Mouse (Mus musculus) cortical plate, adult 2 months (tissue): ENCODE measurements around the gene Hoxd4. TPM values are rescaled to one million over a fixed set of nuclear protein-coding genes. Genes with fewer than 3 reads are reported as not detected.

Experiments used
- H3K27ac ChIP-seq: fragments of 200-500 bp; 2 replicates; pipeline ENCODE4 v1.5.1; 2012; ENCODE audit warnings: low read length, control low read depth, inconsistent platforms; ENCODE audit not compliant: insufficient read depth
- H3K4me1 ChIP-seq: fragments of 200-500 bp; 2 replicates; pipeline ENCODE4 v1.6.1; 2011; ENCODE audit warnings: low read length; ENCODE audit not compliant: control insufficient read depth, insufficient read depth
- H3K4me3 ChIP-seq: fragments of 200-500 bp; 2 replicates; pipeline ENCODE4 v1.5.1; 2011; ENCODE audit warnings: mild to moderate bottlenecking, low read length, control low read depth; ENCODE audit not compliant: insufficient read depth
- CTCF ChIP-seq: fragments of 200-500 bp; IDR thresholded peaks from 2 replicates; pipeline ENCODE4 v1.5.1; 2011; ENCODE audit warnings: mild to moderate bottlenecking, control low read depth, low read length; ENCODE audit not compliant: insufficient read depth; ENCODE audit errors: extremely low read depth
- POLR2A ChIP-seq: fragments of 200-500 bp; IDR thresholded peaks from 2 replicates; pipeline ENCODE4 v1.6.1; 2011; ENCODE audit warnings: mild to moderate bottlenecking, low read length, control low read depth; ENCODE audit not compliant: insufficient read depth; ENCODE audit errors: extremely low read depth
- polyA plus RNA-seq: library from polyadenylated mRNA; depleted of rRNA; stranded (reverse); fragments of >200 nt; gene quantifications from 2 replicates; pipeline ENCODE4 v1.2.3, GENCODE M21; 2012; rRNA removed

Hoxd4 gene
- polyA plus RNA-seq = not detected in 2 replicates

DNA sequence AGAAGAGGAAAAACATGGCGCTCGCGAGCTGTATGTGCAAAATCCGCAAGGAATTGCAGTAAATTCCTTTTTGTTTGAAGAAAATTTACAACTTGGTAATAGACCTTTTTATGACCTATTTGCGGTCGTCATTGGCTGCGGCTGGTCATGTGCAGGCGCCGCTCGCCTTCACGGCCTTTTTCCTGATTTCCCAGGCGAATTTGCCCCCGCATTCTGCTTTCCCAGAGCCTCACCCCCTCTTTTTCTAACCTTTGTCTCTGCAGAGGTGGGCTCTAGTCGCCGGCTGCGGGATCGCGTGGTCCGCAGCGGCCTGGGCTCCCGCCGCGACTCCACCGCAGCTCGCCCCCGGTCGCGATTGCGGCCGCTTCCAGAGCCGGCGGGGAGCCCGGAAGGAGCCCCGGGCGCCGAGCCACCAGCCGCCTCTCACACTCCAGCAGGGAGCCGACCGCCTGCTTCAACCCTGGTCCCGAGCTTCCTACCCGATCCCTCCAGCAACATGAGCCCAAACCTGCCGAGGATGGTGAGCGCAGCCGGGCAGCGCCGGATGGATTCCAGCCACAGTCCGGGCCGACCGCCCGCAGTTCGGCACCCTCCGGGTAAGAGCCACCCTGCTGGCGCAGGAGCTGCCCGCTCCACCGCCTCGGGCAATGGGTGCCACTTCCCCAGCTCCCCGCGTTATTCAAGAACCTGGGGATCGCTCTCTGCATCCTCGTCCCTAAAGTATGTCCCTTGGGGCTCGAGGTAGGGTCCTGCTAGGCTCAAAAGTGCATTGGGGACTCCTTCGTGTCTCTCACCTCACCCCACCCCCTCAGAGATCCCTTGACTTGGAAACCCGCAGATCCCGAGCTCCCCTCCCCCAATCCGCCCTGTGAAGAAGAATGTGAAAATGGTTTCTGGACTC, at the start of gene Hoxd4, which contains the start of gene Hoxd3:
Gene Hoxd4 (plus strand): TSS at position 209 of the 901 bp plus-strand sequence.
Gene Hoxd3 (plus strand): TSS at position 207 of the 901 bp plus-strand sequence.
- Histone ChIP-seq H3K4me3 (no peak within 1 kb of the TSS), H3K4me1 (no peaks in the 10 kb centered on the region), H3K27ac (no peak within 1 kb of the TSS)
- TF ChIP-seq POLR2A (no peak), CTCF (no peak)

DNA sequence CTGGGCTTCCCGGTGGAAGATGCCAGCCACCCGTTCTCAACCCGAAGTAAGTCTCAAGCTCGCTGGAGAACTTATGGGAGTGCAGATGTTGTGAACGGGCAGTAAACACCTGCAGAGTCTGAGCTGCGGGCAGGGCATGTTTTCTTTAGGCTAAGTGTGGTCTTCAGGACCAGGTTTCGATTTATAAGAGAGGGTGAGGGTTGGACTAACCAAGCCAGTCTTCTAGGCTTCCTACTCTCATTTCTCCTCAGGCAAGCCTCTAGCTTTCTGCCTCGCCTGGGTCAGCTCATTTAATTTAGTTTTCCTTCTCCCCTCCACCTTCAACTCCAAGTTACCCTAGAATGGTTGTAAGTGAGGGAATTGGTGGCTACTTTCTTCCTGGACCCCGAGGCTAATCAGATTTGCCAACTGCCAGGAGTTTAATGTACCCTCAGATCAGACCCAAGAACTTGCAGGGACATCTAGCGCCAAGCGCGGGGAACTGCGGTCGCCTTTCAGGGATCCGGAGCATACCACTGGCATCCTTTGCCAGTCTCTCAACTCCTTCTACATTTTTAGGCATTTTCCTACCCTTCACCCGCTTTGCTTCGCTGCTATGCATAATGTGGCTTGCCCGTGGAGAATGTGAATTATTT, 48.3 kb upstream of the Hoxd4 start:
- no peak overlapping the region for H3K27ac ChIP-seq
- no peak overlapping the region for H3K4me3 ChIP-seq
- H3K4me1 ChIP-seq = no peaks in the 10 kb centered on the region
- no peak for TF ChIP-seq POLR2A
- TF ChIP-seq CTCF = peak; percentile 71

DNA sequence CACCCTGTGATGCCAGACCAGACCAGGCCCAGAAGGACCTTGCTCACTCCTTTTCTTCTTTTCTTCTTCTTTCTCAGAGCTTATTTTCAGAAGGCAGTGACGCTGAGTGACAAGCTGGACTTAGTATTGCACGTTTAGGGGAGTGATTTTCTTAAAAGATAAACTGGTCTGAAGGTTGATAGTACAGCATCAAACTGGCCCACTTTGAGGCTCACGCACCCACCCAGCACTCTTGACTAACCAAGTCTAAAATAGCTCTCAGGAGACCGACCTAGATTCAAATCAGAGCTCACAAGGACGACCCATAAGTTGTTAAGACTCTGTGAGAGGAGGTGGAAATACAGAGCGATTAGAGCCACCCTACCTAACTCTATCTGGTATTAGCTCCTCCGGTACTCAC, 45.3 kb upstream of the Hoxd4 start:
- Histone ChIP-seq H3K27ac (no peak overlapping the region), H3K4me1 (no peaks in the 10 kb centered on the region), H3K4me3 (no peak overlapping the region)
- TF ChIP-seq CTCF (no peak), POLR2A (no peak)

DNA sequence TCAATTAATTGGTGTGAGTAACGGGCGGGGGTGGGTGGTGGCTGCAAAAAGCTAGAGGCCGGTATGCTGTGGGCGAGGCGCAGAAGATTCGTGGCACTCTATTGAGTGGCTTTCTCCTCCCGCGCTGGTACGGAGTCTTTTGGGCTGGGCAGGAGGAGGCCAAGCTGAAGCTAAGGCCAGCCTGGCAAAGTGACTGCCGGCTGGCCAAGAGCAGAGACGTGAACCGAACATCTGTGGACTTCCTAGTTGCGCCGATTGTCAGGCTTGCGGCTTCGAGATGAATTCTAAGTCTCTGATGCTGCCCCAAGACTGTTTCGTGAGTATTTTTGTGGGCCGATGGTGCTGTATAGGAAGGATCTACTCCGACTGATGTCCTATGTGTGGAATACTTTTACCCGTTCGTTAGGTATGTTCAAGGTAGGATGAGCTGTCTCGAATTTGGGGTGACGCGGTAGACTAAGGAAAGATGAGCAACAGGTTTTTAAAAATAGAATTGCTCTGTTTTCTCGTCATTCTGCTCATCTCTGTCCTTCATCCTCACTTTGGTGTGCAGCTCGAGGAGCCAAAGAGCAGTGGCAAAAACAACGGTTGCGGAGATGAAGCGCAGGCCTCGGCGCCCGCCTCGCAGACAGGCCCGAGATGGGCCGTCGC, 44.4 kb upstream of the Hoxd4 start:
- TF ChIP-seq CTCF = no peak
- no peak for TF ChIP-seq POLR2A
- Histone ChIP-seq H3K27ac (no peak overlapping the region), H3K4me1 (no peaks in the 10 kb centered on the region), H3K4me3 (no peak overlapping the region)

DNA sequence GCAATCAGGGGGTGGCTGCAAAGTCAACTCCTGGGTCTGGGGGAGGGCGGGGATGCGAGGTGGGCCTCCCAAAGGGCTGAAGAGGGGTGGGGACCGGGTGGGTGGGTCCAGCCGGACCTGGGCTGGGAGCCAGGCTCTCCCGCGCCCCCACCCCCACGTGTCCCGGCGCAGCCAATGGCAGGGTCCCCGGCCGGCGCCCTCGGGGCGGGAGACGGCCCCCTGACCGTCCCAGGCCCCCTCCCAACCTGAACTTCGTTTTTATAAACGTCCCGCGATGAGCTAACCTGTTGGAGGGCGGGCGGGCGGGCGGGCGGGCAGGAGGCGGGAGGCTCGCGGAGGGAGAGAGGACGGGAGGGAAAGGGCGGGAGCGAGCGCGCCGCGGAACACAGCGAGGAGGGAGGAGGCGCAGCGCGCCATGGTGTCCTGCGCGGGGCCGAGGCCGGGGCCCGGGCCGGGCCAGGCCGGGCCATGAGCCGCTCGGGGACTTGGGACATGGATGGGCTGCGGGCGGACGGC, 43.8 kb upstream of the Hoxd4 start, which contains the start of gene Hoxd13:
Gene Hoxd13 (plus strand): TSS at position 469 of the 516 bp plus-strand sequence.
- H3K4me1 ChIP-seq = no peaks in the 10 kb centered on the region
- TF ChIP-seq POLR2A = no peak
- no peak for TF ChIP-seq CTCF
- H3K4me3 ChIP-seq = no peak within 1 kb of the TSS
- H3K27ac ChIP-seq = no peak within 1 kb of the TSS

DNA sequence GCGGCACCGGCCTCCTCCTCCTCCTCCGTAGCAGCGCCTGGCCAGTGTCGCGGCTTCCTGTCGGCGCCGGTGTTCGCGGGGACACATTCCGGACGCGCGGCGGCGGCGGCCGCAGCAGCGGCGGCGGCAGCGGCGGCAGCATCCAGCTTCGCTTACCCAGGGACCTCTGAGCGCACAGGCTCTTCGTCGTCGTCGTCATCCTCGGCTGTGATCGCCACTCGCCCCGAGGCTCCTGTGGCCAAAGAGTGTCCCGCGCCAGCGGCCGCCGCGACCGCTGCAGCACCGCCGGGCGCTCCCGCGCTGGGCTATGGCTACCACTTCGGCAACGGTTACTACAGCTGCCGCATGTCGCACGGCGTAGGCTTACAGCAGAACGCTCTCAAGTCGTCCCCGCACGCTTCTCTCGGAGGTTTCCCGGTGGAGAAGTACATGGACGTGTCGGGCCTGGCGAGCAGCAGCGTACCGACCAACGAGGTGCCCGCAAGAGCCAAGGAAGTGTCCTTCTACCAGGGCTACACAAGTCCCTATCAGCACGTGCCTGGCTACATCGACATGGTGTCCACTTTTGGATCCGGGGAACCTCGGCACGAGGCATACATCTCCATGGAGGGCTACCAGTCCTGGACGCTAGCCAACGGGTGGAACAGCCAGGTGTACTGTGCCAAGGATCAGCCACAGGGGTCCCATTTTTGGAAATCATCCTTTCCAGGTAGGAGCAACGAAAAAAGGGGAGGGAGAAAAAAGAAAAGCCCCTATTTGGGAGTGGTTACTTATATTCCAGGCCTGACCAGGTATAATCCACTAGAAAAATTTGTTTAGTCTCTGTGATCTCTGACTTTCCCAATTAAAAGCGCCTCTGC, 43.1 kb upstream of the Hoxd4 start:
- Histone ChIP-seq H3K4me3 (no peak overlapping the region), H3K27ac (no peak overlapping the region), H3K4me1 (no peaks in the 10 kb centered on the region)
- TF ChIP-seq POLR2A (no peak), CTCF (no peak)

DNA sequence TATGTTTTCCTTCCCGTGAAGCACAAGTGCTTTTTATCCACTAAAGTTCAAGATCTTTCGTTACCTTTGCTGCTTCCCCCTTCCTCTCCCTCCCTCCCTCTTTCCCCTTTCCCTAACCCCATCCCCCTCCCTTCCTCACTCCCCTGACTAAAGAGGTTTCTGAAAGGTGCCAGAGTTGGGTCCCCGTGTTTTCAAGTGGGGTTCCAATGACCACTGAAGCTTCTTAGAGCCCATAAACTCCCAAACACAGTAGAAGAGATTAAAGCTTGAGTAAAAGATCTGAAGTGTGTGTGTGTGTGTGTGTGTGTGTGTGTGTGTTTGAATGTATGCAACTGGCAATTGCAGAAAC, 42.5 kb upstream of the Hoxd4 start:
- TF ChIP-seq CTCF (no peak), POLR2A (no peak)
- Histone ChIP-seq H3K4me3 (no peak overlapping the region), H3K4me1 (no peaks in the 10 kb centered on the region), H3K27ac (no peak overlapping the region)

DNA sequence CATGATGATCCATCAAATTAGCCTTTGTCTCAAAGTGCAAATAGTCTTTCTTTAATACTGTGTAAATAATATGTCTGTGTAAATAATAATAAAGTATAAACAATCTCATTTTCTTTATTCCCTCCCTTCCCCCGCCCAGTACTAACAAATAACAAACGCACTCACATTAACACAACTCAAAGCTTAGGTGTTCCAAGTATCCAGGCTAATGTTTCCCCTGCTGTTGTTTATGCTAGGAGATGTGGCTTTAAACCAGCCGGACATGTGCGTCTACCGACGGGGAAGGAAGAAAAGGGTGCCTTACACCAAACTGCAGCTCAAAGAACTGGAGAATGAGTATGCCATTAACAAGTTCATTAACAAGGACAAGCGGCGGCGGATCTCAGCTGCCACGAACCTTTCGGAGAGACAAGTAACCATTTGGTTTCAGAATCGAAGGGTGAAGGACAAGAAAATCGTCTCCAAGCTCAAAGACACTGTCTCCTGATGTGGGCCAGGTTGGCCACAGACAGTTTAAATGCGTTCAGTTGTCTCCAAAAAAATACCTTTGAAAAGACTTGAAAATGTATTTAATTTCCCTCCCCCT, 42.0 kb upstream of the Hoxd4 start:
- TF ChIP-seq POLR2A = no peak
- TF ChIP-seq CTCF = no peak
- Histone ChIP-seq H3K27ac (no peak overlapping the region), H3K4me3 (no peak overlapping the region), H3K4me1 (no peaks in the 10 kb centered on the region)
